Mouse (Mus musculus) liver, postnatal 0 days (tissue): Measurements from ENCODE around the gene Pced1b.

Experiments used
- CTCF ChIP-seq: sonication (generic); IDR thresholded peaks from 2 replicates; pipeline ENCODE4 v1.5.1; 2016; ENCODE audit warnings: antibody characterized with exemption, low read depth
- EP300 ChIP-seq: IDR thresholded peaks from 2 replicates; pipeline ENCODE4 v1.6.1; 2016; ENCODE audit warnings: antibody characterized with exemption, low read depth, mild to moderate bottlenecking

DNA sequence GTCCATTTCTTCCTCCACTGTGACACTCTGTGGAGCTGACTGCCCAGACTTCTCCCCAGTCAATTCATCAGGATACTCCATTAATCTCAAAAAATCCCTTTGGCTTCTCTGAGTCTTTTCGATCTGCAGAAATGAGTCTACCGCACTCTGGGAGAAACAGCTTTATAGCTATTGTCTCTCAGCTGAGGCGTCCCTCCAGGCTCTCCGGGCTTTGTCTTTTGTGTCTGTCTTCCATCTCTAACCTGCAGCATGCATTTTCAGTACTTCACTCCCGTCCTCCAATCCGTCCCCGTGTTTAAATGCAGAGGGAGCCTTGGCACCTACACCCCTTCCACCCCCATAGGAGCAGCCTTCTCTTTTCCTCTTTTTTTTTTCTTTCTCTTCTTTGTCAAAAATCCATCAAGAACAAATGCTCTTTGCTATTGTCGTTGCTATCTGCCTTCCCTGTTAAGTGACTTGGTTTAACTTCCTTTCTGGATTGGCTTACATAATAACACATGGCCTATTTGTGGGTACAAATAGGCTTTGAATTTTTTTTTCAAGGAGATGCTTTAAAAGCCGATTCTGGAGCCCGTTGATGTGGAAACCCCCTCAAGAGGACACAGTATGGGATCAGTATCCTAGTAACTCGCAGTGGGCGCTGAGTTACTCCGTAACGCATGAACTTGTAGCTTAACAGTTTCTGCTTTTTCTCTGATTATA is 68.0 kb downstream of the Pced1b start:
- TF ChIP-seq CTCF, result no peak
- no peak for TF ChIP-seq EP300
